Mouse (Mus musculus) cerebellum, adult 9-10 months (tissue): ENCODE results near the gene Ints5.
A peak's percentile ranks its signal among the peaks of the same experiment; 100 is the strongest.

ENCODE experiments used
- DNase-seq: peaks from one replicate; pipeline ENCODE4 v3.0.0; 2022

Ints5 gene

GRCm38 (mm10) chr19:8929224-8930088 lies 36.7 kb downstream of the Ints5 start, which contains the start of the genes Rom1 and Eml3:
TSS of gene Rom1 (minus strand) at chr19:8929356.
TSS of gene Eml3 (plus strand) at chr19:8929552.
- peak; percentile 88 for DNase-seq

GRCm38 (mm10) chr19:8930117-8930516 lies 37.3 kb downstream of the Ints5 start:
- DNase-seq: no peak

GRCm38 (mm10) chr19:8930771-8931170 lies 38.0 kb downstream of the Ints5 start:
- no peak for DNase-seq

GRCm38 (mm10) chr19:8936736-8937135 lies 43.9 kb downstream of the Ints5 start:
- DNase-seq: no peak

- no peak for DNase-seq
Measured at GRCm38 (mm10) chr19:8940526-8941133, 47.8 kb downstream of the Ints5 start.

GRCm38 (mm10) chr19:8941136-8941514 lies 48.3 kb downstream of the Ints5 start:
- DNase-seq: no peak

- peak; percentile 96 for DNase-seq
Measured at GRCm38 (mm10) chr19:8941515-8942217, 48.9 kb downstream of the Ints5 start, which contains the start of gene Mta2. TSS of gene Mta2 (plus strand) at chr19:8941875.

GRCm38 (mm10) chr19:8942276-8942964 lies 49.6 kb downstream of the Ints5 start:
- DNase-seq: no peak

GRCm38 (mm10) chr19:8943047-8943446 lies 50.2 kb downstream of the Ints5 start:
- DNase-seq: no peak

- DNase-seq: no peak
Measured at GRCm38 (mm10) chr19:8944062-8944461, 51.3 kb downstream of the Ints5 start.

- DNase-seq: no peak
Measured at GRCm38 (mm10) chr19:8944750-8945149, 51.9 kb downstream of the Ints5 start.

GRCm38 (mm10) chr19:8945251-8945650 lies 52.4 kb downstream of the Ints5 start:
- no peak for DNase-seq

GRCm38 (mm10) chr19:8946929-8947328 lies 54.1 kb downstream of the Ints5 start:
- no peak for DNase-seq
